Mouse (Mus musculus): ENCODE measurements around the gene Arhgap15.

The Arhgap15 gene

GRCm38 (mm10) chr2:43939196-43939595 lies 190.6 kb downstream of the Arhgap15 start:
- DNase-seq = no peak

- DNase-seq = no peak
Measured at GRCm38 (mm10) chr2:43945679-43946078, 197.1 kb downstream of the Arhgap15 start.

GRCm38 (mm10) chr2:43949775-43950492 lies 201.3 kb downstream of the Arhgap15 start:
- no peak for DNase-seq

- no peak for DNase-seq
Measured at GRCm38 (mm10) chr2:43950741-43951140, 202.1 kb downstream of the Arhgap15 start.

GRCm38 (mm10) chr2:43959189-43959588 lies 210.6 kb downstream of the Arhgap15 start:
- no peak for DNase-seq

GRCm38 (mm10) chr2:43962466-43962865 lies 213.8 kb downstream of the Arhgap15 start:
- DNase-seq = no peak

- DNase-seq = no peak
Measured at GRCm38 (mm10) chr2:43968581-43968980, 220.0 kb downstream of the Arhgap15 start.

GRCm38 (mm10) chr2:43977732-43978131 lies 229.1 kb downstream of the Arhgap15 start:
- DNase-seq = no peak

- no peak for DNase-seq
Measured at GRCm38 (mm10) chr2:43978177-43979013, 229.8 kb downstream of the Arhgap15 start.

GRCm38 (mm10) chr2:43986066-43986465 lies 237.4 kb downstream of the Arhgap15 start:
- no peak for DNase-seq

GRCm38 (mm10) chr2:43987919-43988318 lies 239.3 kb downstream of the Arhgap15 start:
- DNase-seq = no peak

- no peak for DNase-seq
Measured at GRCm38 (mm10) chr2:43989850-43990249, 241.2 kb downstream of the Arhgap15 start.

- no peak for DNase-seq
Measured at GRCm38 (mm10) chr2:43992510-43992909, 243.9 kb downstream of the Arhgap15 start.

- no peak for DNase-seq
Measured at GRCm38 (mm10) chr2:44002454-44002853, 253.8 kb downstream of the Arhgap15 start.

- DNase-seq = no peak
Measured at GRCm38 (mm10) chr2:44010249-44010648, 261.6 kb downstream of the Arhgap15 start.

- DNase-seq = no peak
Measured at GRCm38 (mm10) chr2:44013388-44013787, 264.8 kb downstream of the Arhgap15 start.

GRCm38 (mm10) chr2:44016720-44017119 lies 268.1 kb downstream of the Arhgap15 start:
- DNase-seq = no peak

GRCm38 (mm10) chr2:44017405-44018026 lies 268.9 kb downstream of the Arhgap15 start:
- no peak for DNase-seq

GRCm38 (mm10) chr2:44018033-44018432 lies 269.4 kb downstream of the Arhgap15 start:
- DNase-seq = no peak

- DNase-seq = no peak
Measured at GRCm38 (mm10) chr2:44024704-44025103, 276.1 kb downstream of the Arhgap15 start.

GRCm38 (mm10) chr2:44029035-44029715 lies 280.6 kb downstream of the Arhgap15 start:
- DNase-seq = no peak

GRCm38 (mm10) chr2:44029865-44030264 lies 281.2 kb downstream of the Arhgap15 start:
- DNase-seq = no peak

All from B cell, adult 2 months (primary cell).